Mouse (Mus musculus) skeletal muscle tissue, adult 2 months (tissue): Measurements from ENCODE around the gene Mapkap1.

ENCODE experiments used
- DNase-seq: peaks from one replicate; pipeline ENCODE4 v3.0.0-alpha.2; 2012; ENCODE audit warnings: low read depth, low spot score

Gene Mapkap1

GRCm38 (mm10) chr2:34406601-34407464, at the start of gene Mapkap1:
TSS of gene Mapkap1 (plus strand) at chr2:34406771.
- DNase-seq: peak; percentile 98

DNA sequence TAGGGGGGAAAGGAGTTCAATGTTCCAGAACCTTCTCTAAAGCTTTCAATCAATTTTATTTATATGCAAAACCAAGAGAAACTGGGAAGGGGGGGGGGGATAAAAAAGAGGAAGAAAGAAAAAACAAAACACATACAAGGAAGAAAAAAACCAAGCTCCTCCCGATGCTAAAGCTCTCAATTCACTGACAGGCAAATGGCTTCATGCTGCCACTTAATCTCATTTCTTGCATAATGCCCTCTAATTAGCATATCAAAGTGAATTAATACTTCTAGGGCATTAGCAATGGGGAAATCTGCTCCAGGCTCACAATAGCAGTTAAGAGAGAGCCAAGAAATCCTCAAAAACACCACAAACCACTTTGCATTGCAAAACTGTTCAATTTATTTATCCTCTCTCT, 42.9 kb upstream of the Mapkap1 start:
- DNase-seq: no peak

GRCm38 (mm10) chr2:34367024-34367423, 39.5 kb upstream of the Mapkap1 start:
- no peak for DNase-seq

DNA sequence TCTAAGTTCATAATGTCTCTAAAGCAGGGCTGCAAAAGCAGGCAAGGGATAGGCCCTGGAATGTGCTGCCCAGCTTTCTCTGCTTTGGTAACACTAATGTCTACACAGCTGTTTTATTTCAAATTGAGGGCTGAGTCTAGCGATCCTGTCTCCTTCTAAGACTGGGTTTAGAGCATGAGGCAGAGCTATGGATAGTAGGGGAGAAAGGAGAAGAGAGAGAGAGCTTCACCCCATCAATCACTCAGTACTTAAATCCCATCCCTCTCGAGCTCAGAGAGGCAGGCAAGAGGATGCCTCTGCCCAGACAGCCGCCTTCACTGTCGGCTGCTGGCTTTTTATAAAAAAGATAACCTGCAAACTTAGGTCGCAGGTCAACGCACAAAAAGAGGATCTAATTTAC, 38.2 kb upstream of the Mapkap1 start:
- no peak for DNase-seq

GRCm38 (mm10) chr2:34370349-34370724, 36.2 kb upstream of the Mapkap1 start:
- DNase-seq: no peak

DNA sequence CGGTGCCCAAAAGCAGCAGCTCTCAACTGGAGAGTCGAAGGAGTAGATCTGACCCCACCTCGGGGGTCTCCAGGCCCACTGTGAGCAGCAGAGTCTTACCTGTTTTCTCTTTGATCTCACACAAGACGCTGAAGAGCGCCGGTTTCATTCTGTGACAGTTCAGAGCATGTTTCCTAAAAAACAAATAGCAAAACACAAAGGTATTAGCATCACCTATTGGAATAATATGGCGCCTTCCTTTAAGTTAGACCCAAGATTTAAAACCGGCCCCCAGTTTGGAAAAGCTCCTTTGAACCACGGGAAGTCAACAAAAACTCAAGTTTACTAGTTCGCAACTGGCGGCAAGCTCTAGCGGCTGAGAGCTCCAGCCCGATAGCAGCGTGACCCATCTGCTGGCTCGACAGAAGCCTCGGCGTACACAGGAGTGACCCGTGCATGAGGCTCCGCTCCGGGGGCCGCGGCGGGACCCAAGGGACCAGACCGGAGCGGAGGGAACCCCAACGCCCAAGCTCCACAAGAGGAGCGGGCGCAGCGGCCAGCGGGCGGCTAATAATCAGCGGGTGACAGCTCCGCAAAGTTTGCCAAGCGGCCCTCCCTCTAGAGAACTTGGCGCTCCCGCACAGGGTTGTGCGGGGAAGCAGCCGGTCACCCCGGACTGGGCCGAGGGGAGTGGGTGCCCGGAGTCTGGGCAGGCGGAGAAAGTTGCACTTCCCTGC, 35.7 kb upstream of the Mapkap1 start:
- DNase-seq: no peak

DNA sequence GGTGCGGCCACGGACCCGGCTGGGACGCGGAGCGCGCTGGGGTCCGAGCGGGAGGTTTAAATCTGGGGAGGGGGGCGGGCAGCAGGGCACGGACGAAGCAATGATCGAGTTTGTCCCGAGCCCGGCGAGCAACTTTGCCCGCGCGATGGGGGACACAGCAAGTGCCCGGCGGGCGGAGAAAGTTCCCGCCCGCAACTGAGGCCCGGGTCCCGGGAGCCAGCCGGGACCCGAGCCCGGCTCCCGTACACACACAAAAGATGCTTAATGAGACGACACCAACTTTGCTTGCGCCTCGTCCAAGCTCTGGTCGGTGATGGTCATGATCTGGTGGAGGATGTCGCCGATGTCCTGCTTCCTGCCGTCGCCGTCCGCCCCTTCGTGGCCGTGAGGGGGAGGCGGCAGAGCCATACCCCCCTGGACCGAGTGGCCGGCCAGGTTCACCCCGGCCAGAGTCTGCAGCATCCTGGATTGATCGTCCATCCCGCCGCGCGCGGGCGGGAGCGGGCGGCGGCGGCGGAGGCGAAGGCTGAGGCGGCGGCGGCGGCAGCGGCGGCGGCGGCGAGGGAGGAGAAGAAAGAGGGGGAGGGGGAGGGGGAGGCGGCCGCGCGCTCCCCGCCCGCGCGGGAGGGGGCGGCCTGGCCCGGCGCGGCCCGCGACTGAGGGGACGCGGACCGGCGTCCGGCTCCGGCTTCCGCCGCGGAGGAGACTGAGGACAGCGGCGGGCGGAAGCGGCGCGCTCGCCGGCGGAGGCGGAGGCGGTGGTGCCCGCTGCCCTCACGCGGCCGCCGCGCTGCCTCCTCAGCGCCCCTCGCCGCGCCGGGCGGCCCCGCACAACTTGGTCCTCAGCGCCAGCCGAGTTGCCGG, 34.9 kb upstream of the Mapkap1 start:
- no peak for DNase-seq

DNA sequence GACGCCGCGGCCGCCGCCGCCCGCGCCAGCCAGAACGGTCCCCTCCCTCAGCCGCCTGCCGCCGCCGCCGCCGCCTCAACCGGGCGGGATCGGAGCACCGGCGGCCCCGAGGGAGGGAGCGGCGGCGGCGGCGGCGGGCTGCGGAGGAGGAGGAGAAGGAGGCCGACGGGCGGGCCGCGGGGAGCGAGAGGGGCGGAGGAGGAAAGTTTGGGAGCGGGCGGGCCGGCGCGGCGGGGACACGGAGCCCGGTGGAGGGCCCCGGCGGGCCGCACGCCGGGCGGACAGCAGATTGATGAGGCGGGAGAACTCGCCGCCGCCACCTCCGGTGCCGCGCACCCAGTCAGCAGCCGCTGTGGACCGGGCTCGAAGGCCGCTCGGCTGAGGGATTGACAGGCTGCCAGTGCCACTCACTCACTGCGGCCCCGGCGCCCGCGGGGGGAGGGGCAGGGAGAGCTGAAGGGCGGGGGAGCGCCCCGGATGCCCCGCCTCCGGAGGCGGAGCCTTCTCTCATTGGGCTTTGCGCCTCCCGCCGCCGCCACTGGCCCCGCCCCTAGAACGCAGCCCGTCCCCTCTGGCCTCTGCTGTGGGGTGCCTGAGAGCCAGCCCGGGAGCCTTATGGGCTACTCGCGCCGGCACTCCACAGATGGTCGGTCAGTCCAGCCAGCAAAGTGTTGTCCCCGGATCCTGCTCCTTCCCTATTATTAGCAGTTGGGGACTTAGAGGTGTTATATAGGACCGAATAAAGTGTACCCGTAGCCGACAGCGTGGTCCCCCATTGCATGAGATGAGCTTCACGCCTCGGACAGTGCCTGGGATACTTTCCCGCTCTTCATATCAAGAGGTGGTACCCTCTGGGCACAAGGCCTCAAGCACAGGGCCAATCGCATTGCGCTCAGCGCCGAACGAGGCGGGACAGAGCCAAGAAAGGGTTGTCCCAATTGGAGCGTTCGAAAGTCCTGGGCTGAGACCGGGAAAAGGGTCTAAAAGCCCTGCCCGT, 34.0 kb upstream of the Mapkap1 start, which contains the start of gene Pbx3:
TSS of gene Pbx3 (minus strand) at position 838 of the 997 bp plus-strand sequence.
- peak; percentile 86 for DNase-seq

- DNase-seq: no peak
These were observed 32.7 kb upstream of the Mapkap1 start for GRCm38 (mm10) chr2:34373886-34374285.

DNA sequence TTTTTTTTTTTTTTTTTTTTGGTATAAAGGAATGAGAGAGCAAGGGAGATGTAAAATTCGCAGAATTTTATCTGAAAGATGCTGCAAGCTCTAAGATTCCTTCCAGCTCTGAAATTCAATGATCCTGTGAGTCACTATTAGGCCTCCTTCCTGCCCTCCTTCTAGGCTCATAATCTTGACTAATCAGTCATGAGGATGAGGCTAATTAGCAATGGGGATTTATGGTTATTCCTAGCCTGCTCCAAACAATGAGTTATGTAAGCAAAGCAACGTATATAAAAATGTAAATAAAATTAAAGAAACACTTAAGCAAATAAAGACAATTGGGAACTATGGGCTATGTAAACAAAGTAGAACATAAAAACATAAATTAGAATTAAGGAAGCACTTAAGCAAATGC, 32.2 kb upstream of the Mapkap1 start:
- no peak for DNase-seq

DNA sequence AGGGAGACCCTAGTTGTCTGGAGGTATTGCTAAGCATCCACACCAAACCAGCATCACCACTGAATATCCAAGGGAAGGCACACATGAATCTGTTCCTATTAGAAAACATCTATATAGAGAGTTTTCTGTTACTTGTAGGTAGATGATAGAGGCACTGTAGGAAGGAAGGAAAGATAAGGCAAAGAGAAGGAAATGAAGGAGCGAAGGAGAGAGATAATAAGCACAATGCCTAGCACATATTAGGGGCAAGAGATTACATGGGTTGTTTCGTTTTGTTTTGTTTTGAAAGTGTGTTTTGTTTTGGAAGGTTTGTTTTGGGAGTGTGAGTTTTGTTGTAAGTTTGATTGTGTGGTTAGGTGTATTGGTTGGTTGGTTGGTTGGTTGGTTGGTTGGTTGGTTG, 27.6 kb upstream of the Mapkap1 start:
- no peak for DNase-seq

GRCm38 (mm10) chr2:34399535-34399934, 7.0 kb upstream of the Mapkap1 start:
- no peak for DNase-seq

DNA sequence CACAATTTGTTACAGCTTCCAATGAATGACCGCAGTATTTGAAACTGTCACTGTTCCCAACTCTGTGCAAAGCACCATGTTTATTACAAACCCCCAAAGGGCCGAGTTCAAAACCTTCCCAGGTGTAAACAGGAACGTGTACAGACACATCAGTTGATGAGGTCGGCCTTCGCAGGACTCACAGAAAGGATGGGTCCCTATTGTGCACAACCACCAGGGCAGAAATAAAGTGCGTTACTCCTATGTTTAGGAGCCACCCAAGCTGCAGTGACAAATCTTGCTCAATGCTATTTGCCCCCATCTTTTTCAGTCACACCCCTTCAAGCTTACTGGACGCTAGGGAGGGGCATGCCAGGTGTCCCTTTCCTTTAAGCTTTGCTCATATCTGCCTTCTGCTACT, 1.0 kb downstream of the Mapkap1 start:
- DNase-seq: no peak

DNA sequence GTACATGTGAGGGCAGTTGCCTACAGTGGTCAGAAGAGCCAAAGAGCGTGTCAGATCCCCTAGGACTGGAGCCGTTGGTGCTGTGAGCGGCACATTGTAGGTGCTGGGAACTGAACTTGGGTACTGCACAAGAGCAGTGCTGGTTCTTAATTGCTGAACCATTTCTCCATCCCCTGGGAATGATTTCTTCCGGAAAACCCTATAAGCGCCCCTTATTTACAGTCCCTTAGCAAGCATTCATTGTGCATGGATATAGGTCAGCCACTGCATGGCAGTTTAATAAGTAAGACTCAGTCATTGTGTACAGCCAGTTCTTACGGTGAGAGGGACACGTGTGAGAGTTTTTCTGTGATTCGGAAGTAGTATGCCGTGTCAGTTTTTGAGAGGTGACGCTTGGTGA, 1.8 kb downstream of the Mapkap1 start:
- DNase-seq: no peak

- no peak for DNase-seq
These were observed 3.3 kb downstream of the Mapkap1 start for GRCm38 (mm10) chr2:34409741-34410340.

DNA sequence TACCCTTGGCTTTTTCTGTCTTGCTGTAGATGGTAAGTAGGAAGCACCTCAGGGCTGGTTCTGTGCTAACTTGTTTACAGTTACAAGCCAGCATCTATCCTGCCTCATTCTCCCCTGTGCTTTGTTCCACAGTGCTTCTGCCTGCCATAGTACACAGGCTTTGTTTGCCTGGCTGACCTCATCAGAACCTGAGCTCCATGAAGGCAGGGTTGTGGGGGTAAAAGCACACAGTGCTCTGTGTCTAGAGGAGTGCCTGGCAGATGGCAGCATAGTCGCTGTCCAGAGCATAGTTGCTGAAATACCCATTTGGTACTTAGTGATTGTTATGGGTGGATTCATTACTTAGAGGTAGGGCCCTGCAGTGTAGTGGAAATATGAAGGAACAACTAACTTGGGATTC, 13.7 kb downstream of the Mapkap1 start:
- DNase-seq: no peak

GRCm38 (mm10) chr2:34424186-34424585, 17.6 kb downstream of the Mapkap1 start:
- DNase-seq: no peak

- no peak for DNase-seq
These were observed 19.1 kb downstream of the Mapkap1 start for GRCm38 (mm10) chr2:34425573-34426223.

DNA sequence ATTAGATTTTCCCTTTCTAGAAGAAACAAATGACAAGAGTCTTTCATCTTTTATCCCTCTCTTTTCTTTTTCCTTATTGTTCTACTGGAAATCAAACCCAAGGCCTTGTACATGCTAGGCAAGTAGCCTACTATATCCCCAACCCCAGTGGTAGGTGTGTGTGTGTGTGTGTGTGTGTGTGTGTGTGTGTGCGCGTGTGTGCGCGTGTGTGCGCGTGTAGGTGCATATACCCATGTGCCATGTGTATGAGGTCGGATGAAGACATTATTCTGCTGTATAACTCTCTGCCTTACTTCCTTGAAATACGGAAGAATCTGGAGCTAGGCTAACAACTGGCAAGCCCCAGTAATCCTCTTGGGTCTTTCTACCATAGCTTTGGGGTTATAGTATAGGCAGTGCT, 24.1 kb downstream of the Mapkap1 start:
- no peak for DNase-seq
